Mouse (Mus musculus): Measurements from ENCODE around the gene Gm21969.

Gene Gm21969

GRCm38 (mm10) chr4:139602357-139603244 lies at the start of gene Gm21969:
Gm21969 (plus strand) TSS chr4:139603186.
- peak; percentile 58 for DNase-seq (ENCODE audit: low spot score)

- DNase-seq (ENCODE audit: low spot score) = no peak
Observed at GRCm38 (mm10) chr4:139555235-139555634, 47.8 kb upstream of the Gm21969 start.

- DNase-seq (ENCODE audit: low spot score) = no peak
Observed at GRCm38 (mm10) chr4:139555951-139556350, 47.0 kb upstream of the Gm21969 start.

DNA sequence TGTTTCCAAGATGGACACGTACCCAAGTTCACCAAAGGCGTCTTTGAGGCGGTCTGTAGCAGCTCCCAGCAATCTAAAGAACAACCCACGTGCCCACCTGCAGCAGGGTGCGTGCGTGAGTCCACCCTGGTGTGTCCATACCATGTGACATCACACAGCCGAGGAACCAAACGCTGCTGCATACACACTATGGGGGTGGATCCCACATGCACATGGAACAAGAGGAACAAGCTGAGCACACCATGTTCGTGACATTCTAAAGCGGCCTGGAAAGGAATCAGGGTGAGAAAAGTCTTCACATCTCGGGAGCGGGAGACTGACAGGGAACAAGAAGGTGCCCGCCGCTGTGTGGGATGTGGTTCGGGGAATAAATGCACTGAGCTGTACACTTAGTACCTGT lies 34.6 kb upstream of the Gm21969 start:
- no peak for DNase-seq (ENCODE audit: low spot score)

DNA sequence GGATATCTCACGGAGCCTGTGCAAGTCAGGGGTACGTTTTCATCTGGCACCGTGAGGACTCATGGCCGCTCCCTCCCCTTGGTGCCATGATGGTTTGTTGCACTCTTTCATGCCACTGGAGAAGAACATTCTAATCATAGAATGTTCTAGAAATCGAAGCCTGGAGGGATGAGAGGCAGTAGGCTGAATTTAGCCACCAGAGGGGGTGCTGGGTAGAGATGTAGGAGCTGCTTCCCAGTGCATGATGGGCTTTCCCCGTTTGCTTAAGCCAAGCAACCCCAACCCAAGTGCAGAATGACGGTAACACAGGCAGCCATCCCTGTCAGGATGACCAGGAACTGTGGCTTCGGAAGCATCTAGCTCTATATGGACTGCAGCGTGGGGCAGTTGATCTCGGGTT lies 32.2 kb upstream of the Gm21969 start:
- no peak for DNase-seq (ENCODE audit: low spot score)

GRCm38 (mm10) chr4:139572928-139573512 lies 30.0 kb upstream of the Gm21969 start:
- DNase-seq (ENCODE audit: low spot score) = no peak

DNA sequence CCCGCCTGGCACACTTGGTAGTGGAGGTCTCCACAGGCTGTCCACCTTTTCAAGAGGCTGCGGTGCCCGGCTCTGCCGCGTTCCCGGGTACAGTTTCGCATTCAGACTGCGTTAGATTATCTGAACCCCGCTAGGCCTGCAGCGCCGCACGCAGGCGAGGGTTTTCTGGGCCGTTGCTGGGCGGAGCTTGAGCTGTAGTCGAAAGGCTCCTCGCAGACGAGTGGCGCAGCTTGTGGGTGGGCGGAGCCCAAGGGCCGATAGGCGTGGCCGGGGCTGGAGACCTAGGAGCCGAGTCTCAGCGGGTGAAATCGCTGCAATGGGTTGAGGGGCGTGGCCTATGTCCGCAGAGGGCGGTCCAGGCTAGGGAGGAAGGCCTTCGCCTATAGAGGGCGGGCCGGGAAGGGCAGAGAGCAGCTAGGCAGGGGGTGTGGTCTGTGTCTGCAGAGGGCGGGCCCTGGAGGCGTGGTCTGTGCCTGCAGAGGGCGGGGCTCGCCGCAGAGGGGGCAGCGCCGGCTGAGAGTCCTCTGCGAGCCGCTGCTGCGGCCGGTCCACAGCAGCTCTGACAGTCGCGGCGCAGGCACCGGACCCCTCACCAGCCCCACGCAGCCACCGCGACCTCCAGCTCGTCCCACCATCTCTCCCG lies 28.7 kb upstream of the Gm21969 start:
- peak; percentile 100 for DNase-seq (ENCODE audit: low spot score)

DNA sequence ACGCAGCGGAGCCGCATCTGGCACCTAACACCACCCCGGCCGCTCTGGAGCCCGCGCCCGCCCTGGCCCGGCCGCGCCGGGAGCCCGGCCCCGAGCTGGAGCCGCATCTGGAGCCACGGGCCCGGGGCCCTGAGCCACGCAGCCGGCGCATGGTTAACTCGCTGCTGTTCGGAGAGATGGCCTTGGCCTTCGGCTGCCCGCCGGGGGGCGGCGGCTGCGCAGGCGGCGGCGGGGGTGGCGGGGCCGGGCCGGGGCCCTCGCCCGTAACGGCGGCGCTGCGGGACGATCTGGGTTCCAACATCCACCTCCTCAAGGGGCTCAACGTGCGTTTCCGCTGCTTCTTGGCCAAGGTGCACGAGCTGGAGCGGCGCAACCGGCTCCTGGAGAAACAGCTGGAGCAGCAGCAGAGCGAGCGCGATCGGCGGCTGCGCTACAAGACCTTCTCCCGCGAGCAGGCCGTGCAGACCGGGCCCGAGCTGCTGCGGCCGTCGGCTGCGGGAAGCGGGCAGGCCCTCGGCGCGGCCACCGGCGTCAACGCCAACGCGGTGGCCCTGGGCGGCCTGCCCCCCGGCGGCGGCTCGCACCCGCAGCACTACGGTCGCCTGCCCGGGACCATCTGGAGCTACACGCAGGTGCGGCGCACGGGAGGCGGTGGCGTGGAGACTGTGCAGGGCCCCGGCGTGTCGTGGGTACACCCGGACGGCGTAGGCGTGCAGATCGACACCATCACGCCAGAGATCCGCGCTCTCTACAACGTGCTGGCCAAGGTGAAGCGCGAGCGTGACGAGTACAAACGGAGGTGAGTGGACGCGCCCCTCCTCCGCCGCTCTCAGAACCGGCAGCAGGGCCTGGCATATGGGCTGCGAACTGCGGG lies 27.9 kb upstream of the Gm21969 start:
- peak; percentile 36 for DNase-seq (ENCODE audit: low spot score)

DNA sequence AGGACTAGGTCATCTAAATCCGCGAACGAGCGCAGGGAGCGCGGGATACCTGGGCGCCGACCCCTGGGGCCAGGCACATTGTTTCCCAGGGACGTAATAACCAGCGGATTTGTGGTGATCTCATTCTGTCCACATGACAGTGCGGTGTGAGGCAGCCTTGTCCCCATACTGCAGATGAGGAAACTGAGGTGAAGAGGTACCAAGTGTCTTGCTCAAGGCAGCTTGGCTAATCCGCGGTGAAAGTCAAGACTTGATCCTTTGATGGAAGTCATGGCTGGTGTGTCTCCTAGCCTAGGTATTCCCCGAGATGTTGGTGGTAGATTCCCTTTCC lies 27.3 kb upstream of the Gm21969 start:
- no peak for DNase-seq (ENCODE audit: low spot score)

DNA sequence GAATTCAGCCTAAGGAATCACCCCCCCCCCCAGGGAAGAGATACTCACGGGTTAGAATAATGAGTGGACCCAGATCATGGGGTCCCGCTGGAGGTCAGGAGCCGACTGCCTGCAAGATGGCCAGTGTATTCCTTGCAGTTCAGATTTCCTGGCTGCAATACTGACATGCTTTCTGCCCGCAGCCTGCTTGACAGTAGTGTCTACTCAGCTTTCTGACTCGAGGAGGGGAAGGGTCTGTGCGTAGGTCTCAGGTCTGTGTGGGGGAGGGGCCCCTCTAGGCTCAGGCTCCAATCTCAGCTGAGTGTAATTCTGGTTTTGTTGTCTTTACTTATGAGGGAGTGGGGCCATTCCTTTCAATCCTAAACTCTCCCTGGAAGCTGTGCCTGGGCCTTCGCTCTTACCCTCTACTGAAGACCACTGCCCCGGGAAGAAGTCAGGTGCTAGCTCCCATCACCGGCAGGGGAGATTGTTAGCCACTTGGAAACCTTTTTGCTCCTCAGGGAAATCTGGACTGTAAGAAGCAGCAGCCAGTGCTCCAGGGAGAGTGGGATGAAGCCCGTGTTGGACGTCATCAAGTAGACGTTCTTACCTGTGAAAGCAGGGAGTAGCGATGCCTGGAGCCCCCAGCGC lies 26.6 kb upstream of the Gm21969 start:
- no peak for DNase-seq (ENCODE audit: low spot score)

DNA sequence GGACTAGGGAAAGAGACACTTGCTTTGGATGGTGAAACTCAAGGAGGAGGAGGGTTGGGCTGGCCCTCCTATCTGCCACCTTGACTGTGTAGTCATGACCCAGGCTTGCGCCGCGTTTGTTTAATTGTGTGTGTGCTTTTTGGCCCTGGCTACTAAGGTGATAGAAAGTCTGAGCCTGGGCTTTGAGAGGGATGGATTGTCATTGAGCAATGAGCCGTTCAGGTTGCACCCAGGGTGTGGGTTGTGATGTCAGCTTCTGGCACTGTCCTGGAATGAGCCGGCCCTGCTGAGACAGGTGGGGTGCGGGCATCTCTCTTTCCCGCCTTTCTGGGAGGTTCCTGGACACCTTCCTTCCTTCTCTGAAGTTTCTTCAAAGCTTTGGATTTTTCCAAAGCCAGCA lies 26.0 kb upstream of the Gm21969 start:
- no peak for DNase-seq (ENCODE audit: low spot score)

GRCm38 (mm10) chr4:139578389-139578788 lies 24.6 kb upstream of the Gm21969 start:
- DNase-seq (ENCODE audit: low spot score) = no peak

GRCm38 (mm10) chr4:139579003-139579402 lies 24.0 kb upstream of the Gm21969 start:
- no peak for DNase-seq (ENCODE audit: low spot score)

GRCm38 (mm10) chr4:139579466-139579865 lies 23.5 kb upstream of the Gm21969 start:
- DNase-seq (ENCODE audit: low spot score) = no peak

GRCm38 (mm10) chr4:139580663-139581336 lies 22.2 kb upstream of the Gm21969 start:
- DNase-seq (ENCODE audit: low spot score) = no peak

DNA sequence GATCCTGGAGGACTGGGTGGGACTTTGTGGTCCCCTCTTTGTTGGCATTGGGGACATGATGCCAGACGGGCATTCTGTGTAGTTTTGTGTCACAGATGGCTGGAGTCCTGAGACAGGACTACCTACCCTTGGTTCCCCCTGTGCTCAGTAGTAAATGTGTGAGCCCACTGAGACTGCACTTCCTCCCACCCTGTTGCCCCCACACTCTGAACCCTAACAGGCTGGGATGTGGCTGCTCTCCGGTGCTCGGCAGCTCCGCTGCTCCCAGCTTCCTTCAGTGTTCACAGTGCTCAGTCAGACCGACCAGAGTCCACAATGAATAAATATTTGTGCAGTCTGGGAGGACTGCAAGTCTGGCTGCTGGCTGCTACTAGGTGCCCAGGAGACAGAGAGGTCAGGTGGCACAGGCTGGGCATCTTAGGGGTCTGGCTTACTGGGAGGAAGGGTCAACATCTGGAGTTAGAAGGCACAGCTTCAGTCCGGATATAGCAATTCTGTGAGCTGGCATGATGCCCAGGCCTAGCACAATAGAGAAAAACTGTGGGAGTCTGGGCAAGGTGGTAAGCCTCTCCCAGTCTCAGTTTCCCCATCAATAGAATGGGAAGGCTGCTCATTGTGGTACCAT lies 21.4 kb upstream of the Gm21969 start:
- DNase-seq (ENCODE audit: low spot score) = no peak

- DNase-seq (ENCODE audit: low spot score) = no peak
Observed at GRCm38 (mm10) chr4:139582346-139582745, 20.6 kb upstream of the Gm21969 start.

DNA sequence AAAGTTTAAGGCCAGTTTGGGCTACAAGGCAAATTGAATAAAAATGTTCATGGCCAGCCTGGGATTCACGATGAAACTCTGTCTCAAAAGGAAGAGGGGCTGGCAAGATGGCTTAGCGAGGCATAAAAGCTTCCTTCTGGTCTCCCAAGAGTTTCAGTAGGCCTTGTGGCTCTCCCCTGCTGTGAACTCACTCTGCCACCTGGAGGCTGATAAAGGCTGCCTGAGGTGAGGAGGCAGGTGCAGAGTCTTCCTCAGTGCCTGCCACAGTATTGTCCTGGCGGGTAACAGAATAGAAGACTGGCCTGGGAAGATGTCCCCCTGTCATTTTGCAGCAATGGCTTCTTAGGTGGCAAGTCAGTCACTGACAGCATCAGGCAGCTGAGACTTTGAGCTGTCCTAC lies 20.1 kb upstream of the Gm21969 start:
- no peak for DNase-seq (ENCODE audit: low spot score)

- no peak for DNase-seq (ENCODE audit: low spot score)
Observed at GRCm38 (mm10) chr4:139583629-139584245, 19.2 kb upstream of the Gm21969 start.

DNA sequence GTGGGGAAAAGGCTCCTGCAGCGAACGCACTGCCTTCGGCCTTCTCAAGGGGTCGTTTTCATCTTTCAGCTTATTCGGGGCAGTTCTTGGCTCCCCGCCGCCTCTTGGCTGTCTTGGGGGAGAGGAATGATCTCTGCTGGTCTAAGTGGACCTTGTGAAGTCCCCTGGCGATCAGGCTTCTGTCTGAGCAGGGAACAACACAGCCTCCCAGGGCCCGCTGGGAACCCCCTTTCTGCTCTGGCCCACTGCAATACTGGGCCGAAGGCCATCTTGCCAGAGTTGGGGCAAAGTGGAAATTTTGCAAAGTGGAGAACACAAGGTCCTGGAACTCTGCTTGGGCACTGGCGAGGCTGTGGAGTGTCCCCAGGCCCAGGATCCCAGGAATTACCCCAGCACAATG lies 18.3 kb upstream of the Gm21969 start:
- DNase-seq (ENCODE audit: low spot score) = no peak
